Mouse (Mus musculus) kidney, adult 2 months (tissue): ENCODE measurements at regions not wholly inside any gene's neighbourhood (a gene's known extent, or its start where the extent isn't known, plus 50 kb on each side); places are given as distances from the start of the nearest gene placed in this dataset.

Source experiments
- CTCF ChIP-seq: fragments of 200-500 bp; conservative IDR thresholded peaks from 2 replicates; pipeline ENCODE4 v1.5.1; 2011; ENCODE audit warnings: low read depth, mild to moderate bottlenecking, control low read depth, low read length, moderate library complexity, mixed read lengths; ENCODE audit not compliant: insufficient read depth, insufficient read length
- POLR2A ChIP-seq: fragments of 200-500 bp; IDR thresholded peaks from one replicate; pipeline ENCODE4 v1.6.1; 2011; ENCODE audit warnings: low read depth, low read length, control low read depth

- TF ChIP-seq CTCF (no peak), POLR2A (no peak)
These were observed 262.3 kb upstream of the Eif4g2 start for GRCm38 (mm10) chr7:111345117-111345516.
